Mouse (Mus musculus) retina, postnatal 7 days (tissue): ENCODE results near the gene Fam198b.

Experiments used
- DNase-seq: peaks from one replicate; pipeline ENCODE4 v3.0.0-alpha.2; 2012; ENCODE audit warnings: low read depth, low spot score

Fam198b gene

GRCm38 (mm10) chr3:79884305-79884704 lies at the start of gene Fam198b:
TSS of gene Fam198b (plus strand) at chr3:79884533.
- no peak for DNase-seq

- DNase-seq, result peak; percentile 11
Measured at GRCm38 (mm10) chr3:79838751-79839150, 45.6 kb upstream of the Fam198b start.

- DNase-seq, result no peak
Measured at GRCm38 (mm10) chr3:79841475-79841874, 42.9 kb upstream of the Fam198b start.

- peak; percentile 17 for DNase-seq
Measured at GRCm38 (mm10) chr3:79842165-79842564, 42.2 kb upstream of the Fam198b start.

GRCm38 (mm10) chr3:79842616-79843016 lies 41.7 kb upstream of the Fam198b start:
- DNase-seq, result peak; percentile 20

GRCm38 (mm10) chr3:79843999-79844398 lies 40.3 kb upstream of the Fam198b start:
- DNase-seq, result no peak

GRCm38 (mm10) chr3:79846633-79847032 lies 37.7 kb upstream of the Fam198b start:
- DNase-seq, result no peak

- no peak for DNase-seq
Measured at GRCm38 (mm10) chr3:79848841-79849240, 35.5 kb upstream of the Fam198b start.

GRCm38 (mm10) chr3:79849621-79850020 lies 34.7 kb upstream of the Fam198b start:
- DNase-seq, result no peak

- no peak for DNase-seq
Measured at GRCm38 (mm10) chr3:79850656-79851055, 33.7 kb upstream of the Fam198b start.

GRCm38 (mm10) chr3:79852108-79852507 lies 32.2 kb upstream of the Fam198b start:
- no peak for DNase-seq

GRCm38 (mm10) chr3:79852654-79853166 lies 31.6 kb upstream of the Fam198b start, which contains the start of gene Tmem144:
TSS of gene Tmem144 (minus strand) at chr3:79852773.
- peak; percentile 73 for DNase-seq

GRCm38 (mm10) chr3:79857780-79858179 lies 26.6 kb upstream of the Fam198b start:
- DNase-seq, result no peak

GRCm38 (mm10) chr3:79858221-79858620 lies 26.1 kb upstream of the Fam198b start:
- no peak for DNase-seq

GRCm38 (mm10) chr3:79864824-79865223 lies 19.5 kb upstream of the Fam198b start:
- no peak for DNase-seq

GRCm38 (mm10) chr3:79866089-79866488 lies 18.2 kb upstream of the Fam198b start:
- no peak for DNase-seq

- DNase-seq, result no peak
Measured at GRCm38 (mm10) chr3:79866526-79866925, 17.8 kb upstream of the Fam198b start.

GRCm38 (mm10) chr3:79867121-79867709 lies 17.1 kb upstream of the Fam198b start:
- DNase-seq, result no peak

- DNase-seq, result no peak
Measured at GRCm38 (mm10) chr3:79875471-79875870, 8.9 kb upstream of the Fam198b start.

- no peak for DNase-seq
Measured at GRCm38 (mm10) chr3:79878350-79878749, 6.0 kb upstream of the Fam198b start.

GRCm38 (mm10) chr3:79879246-79879645 lies 5.1 kb upstream of the Fam198b start:
- peak; percentile 5 for DNase-seq

GRCm38 (mm10) chr3:79881645-79882044 lies 2.7 kb upstream of the Fam198b start:
- no peak for DNase-seq

GRCm38 (mm10) chr3:79883092-79883491 lies 1.2 kb upstream of the Fam198b start:
- DNase-seq, result peak; percentile 19

- DNase-seq, result no peak
Measured at GRCm38 (mm10) chr3:79884761-79885189, 442 bp downstream of the Fam198b start.
